Mouse (Mus musculus) ES-E14 (cell line): ENCODE results near the gene Selplg. TPM values are rescaled to one million over a fixed set of nuclear protein-coding genes. Genes with fewer than 3 reads are reported as not detected.
"Not testable (repeated sequence)": the region's sequence is repeated elsewhere in the genome, so short reads cannot be mapped to it uniquely, and the experiment has no call there.

Experiments
- DNase-seq: peaks from one replicate; pipeline ENCODE4 v3.0.0-alpha.2; 2013; ENCODE audit warnings: low read depth, low spot score
- H3K27ac ChIP-seq: 2 replicates; pipeline ENCODE4 v1.5.1; 2012; ENCODE audit warnings: low read depth, mild to moderate bottlenecking, low read length, moderate library complexity, mixed read lengths; ENCODE audit not compliant: poor library complexity, insufficient read depth, severe bottlenecking
- H3K36me3 ChIP-seq: 2 replicates; pipeline ENCODE4 v1.6.1; 2012; ENCODE audit warnings: mild to moderate bottlenecking, low read length, moderate library complexity, mixed read lengths; ENCODE audit not compliant: control insufficient read depth, poor library complexity, insufficient read depth, severe bottlenecking
- H3K4me1 ChIP-seq, 2 experiments: fragments of 150-350 bp in 1 of 2; sonication (generic) in 1 of 2; 2 replicates each; pipeline ENCODE4 v1.6.1; 2012; ENCODE audit warnings: low read length in 2 of 2, mild to moderate bottlenecking in 1 of 2, mixed read lengths in 1 of 2; ENCODE audit not compliant: control insufficient read depth in 2 of 2, insufficient read depth in 2 of 2, poor library complexity in 1 of 2
- H3K4me3 ChIP-seq, 2 experiments: fragments of 150-350 bp in 1 of 2; sonication (generic) in 1 of 2; 2 replicates each; pipeline ENCODE4 v1.5.1; 2012; ENCODE audit warnings: low read length in 2 of 2, low read depth in 1 of 2, mild to moderate bottlenecking in 1 of 2, mixed read lengths in 1 of 2; ENCODE audit not compliant: insufficient read depth in 1 of 2, poor library complexity in 1 of 2, severe bottlenecking in 1 of 2
- H3K9ac ChIP-seq: 2 replicates; pipeline ENCODE4 v1.6.1; 2012; ENCODE audit warnings: low read depth, mild to moderate bottlenecking, low read length, mixed read lengths; ENCODE audit not compliant: poor library complexity, insufficient read depth, severe bottlenecking
- H3K9me3 ChIP-seq: fragments of 150-350 bp; sonication (generic); 2 replicates; pipeline ENCODE4 v1.6.1; 2012; ENCODE audit warnings: low read depth, mild to moderate bottlenecking, low read length; ENCODE audit not compliant: control insufficient read depth, insufficient read depth
- CHD2 ChIP-seq: IDR thresholded peaks from 2 replicates; pipeline ENCODE4 v1.6.1; 2014; ENCODE audit warnings: mild to moderate bottlenecking, low read depth, low read length, inconsistent platforms
- HCFC1 ChIP-seq: IDR thresholded peaks from 2 replicates; pipeline ENCODE4 v1.6.1; 2012; ENCODE audit warnings: low read length, inconsistent platforms, borderline replicate concordance; ENCODE audit not compliant: insufficient read depth
- MAFK ChIP-seq: IDR thresholded peaks from 2 replicates; pipeline ENCODE4 v1.6.1; 2014; ENCODE audit warnings: mild to moderate bottlenecking, low read depth, low read length, inconsistent platforms; ENCODE audit not compliant: insufficient read depth
- ZC3H11A ChIP-seq: IDR thresholded peaks from 2 replicates; pipeline ENCODE4 v1.6.1; 2012; ENCODE audit warnings: low read depth, mild to moderate bottlenecking, inconsistent platforms, low read length, borderline replicate concordance
- ZNF384 ChIP-seq: IDR thresholded peaks from 2 replicates; pipeline ENCODE4 v1.6.1; 2012; ENCODE audit warnings: low read depth, low read length, inconsistent platforms
- in situ Hi-C, 2 experiments: fragments of 600-800 bp; cut with MboI; formaldehyde crosslinking; loops; one replicate each; pipeline ENCODE4 v1.15.1; 2025; ENCODE audit warnings: low sequenced_read_pairs in 2 of 2, inconsistent platforms in 1 of 2; ENCODE audit not compliant: unreplicated experiment in 2 of 2
- total RNA-seq: library from RNA; depleted of rRNA; stranded (reverse); fragments of 300-350 nt; gene quantifications from 2 replicates; pipeline ENCODE4 v1.2.3, GENCODE M21; 2012

Gene Selplg
- total RNA-seq, 1 experiment, result 0.31 TPM

DNA sequence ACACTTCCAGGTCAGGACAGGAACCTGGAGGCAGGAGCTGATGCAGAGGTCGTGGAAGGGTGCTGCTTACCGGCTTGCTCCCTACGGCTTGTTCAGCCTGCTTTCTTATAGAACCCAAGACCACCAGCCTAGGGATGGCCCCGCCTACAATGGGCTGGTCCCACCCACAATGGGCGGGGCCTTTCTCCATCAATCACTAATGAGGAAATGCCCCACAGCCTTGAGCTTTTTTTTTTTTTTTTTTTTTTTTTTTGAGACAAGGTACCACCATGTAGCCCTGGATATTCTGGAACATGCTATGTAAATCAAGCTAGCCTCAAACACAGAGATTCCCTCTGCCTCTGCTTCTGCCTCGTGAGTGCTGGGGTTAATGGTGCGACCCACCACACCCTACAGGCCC lies 50.6 kb downstream of the Selplg start:
- H3K36me3 ChIP-seq, result peaks cover 2% of the 10 kb centered on the region; the same call in 1 of the 2 replicates
- in situ Hi-C loops, result no loop called here
- H3K4me1 ChIP-seq, result no peaks in the 10 kb centered on the region
- no peak for DNase-seq
- TF ChIP-seq CHD2 (no peak), ZNF384 (peak; percentile 87)
- no peak overlapping the region for H3K27ac ChIP-seq
- no peaks in the 10 kb centered on the region for H3K9me3 ChIP-seq
- H3K4me3 ChIP-seq, result no peak overlapping the region
- H3K9ac ChIP-seq, result no peak overlapping the region

DNA sequence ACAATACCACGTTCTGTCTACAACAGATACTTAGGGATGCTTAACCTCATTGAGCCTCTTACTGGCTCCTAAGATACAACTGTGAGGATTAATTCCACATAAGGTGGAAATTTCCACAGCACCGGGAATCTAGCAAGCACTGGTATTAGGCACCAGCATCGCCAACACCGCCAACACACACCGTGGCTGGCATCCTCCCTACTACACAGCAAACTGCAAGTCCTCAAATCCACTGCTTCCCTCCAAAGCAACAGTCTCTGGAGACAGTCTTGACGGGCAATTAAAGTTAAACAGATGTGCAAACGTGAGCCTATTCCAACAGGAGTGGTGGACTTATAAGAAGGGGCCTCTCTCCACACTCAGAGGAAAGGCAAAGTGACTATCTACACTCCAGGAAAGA lies 51.2 kb downstream of the Selplg start:
- no peak overlapping the region for H3K9ac ChIP-seq
- TF ChIP-seq MAFK (no peak), CHD2 (no peak), ZC3H11A (no peak), HCFC1 (no peak), ZNF384 (no peak)
- H3K27ac ChIP-seq, result no peak overlapping the region
- peaks cover 5% of the 10 kb centered on the region; the same call in 1 of the 2 replicates for H3K36me3 ChIP-seq
- no peak overlapping the region for H3K4me3 ChIP-seq
- no peaks in the 10 kb centered on the region for H3K4me1 ChIP-seq
- H3K9me3 ChIP-seq, result no peaks in the 10 kb centered on the region
- DNase-seq, result no peak
- in situ Hi-C loops, result no loop called here

DNA sequence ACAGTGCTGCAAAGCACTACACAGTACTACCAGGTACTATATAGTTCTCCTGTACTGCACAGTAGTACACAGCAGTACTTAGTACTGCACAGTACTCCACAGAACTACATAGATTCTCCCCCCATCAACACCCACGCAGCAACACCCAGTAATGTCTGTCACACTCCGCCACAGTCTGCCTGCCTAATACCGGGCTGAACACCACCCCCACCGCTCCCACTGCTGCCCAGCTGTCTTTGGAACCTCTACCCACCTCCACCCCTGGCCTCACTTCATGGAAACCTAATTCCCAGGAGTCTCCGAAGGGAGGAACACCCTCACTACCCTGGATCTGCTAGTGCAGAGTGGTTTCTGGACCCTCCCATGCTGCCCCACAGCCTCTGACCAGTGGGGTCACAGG lies 51.7 kb downstream of the Selplg start:
- H3K4me1 ChIP-seq, result no peaks in the 10 kb centered on the region
- TF ChIP-seq HCFC1, result no peak
- no peak for TF ChIP-seq CHD2
- no peak for TF ChIP-seq ZC3H11A
- TF ChIP-seq MAFK, result no peak
- TF ChIP-seq ZNF384, result no peak
- no peak overlapping the region for H3K4me3 ChIP-seq
- no peaks in the 10 kb centered on the region for H3K9me3 ChIP-seq
- H3K36me3 ChIP-seq, result peaks cover 9% of the 10 kb centered on the region
- H3K27ac ChIP-seq, result no peak overlapping the region
- DNase-seq, result no peak
- H3K9ac ChIP-seq, result no peak overlapping the region
- in situ Hi-C loops, result no loop called here

DNA sequence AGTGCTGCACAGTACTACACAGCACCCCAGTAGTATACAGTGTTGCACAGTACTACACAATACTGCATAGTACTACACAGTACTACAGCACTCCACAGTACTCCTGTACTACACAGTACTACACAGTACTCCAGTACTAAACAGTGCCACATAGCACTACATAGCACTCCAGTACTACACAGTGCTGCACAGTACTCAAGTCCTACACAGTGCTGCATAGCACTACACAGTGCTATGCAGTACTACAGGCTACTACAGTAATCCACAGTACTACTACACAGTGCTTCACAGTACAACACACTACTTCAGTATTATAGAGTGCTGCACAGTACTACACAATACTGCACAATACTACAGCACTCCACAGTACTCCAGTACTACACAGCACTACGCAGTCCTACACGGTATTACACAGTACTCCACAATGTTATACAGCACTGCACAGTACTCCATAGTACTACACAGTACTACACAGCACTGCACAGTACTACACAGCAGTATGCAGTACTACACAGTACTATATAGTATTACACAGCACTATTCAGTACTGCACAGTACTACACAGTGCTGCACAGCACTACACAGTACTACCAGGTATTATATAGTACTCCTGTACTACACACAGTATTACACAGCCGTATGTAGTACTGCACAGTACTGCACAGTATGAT lies 52.2 kb downstream of the Selplg start:
- Histone ChIP-seq H3K4me3 (no peak overlapping the region), H3K9ac (no peak overlapping the region), H3K27ac (no peak overlapping the region), H3K36me3 (peaks cover 13% of the 10 kb centered on the region), H3K9me3 (no peaks in the 10 kb centered on the region), H3K4me1 (no peaks in the 10 kb centered on the region)
- TF ChIP-seq CHD2 (no peak), ZNF384 (no peak), ZC3H11A (no peak), HCFC1 (no peak), MAFK (no peak)
- DNase-seq, result no peak
- in situ Hi-C loops, result no loop called here

DNA sequence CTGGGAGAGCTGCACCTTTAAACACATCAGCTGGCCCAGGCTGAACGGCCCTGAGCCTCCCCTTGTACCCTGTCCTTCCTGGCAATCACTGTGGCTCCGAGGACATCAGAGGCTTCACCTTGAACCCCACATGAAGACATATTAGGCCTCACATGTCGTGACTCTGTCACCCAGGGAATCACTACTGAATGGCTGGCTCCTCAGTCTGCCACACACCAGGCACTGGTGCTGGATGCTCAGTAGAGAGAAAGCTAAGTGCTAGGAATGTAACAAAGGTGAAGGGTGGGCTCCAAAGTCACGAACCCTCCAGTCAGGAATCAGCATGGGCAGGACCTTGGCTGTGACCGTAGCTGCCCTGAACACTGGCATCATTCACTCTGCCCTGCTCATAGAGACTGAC lies 52.9 kb downstream of the Selplg start:
- H3K4me1 ChIP-seq, result no peaks in the 10 kb centered on the region
- in situ Hi-C loops, result loop anchor here in 1 of 2 experiments (5.0 kb wide), 1 partner anchor 33 kb away; no protein-coding TSS in a partner anchor
- no peak overlapping the region for H3K4me3 ChIP-seq
- no peaks in the 10 kb centered on the region for H3K9me3 ChIP-seq
- no peak overlapping the region for H3K27ac ChIP-seq
- TF ChIP-seq MAFK (no peak), ZNF384 (no peak), CHD2 (no peak), ZC3H11A (no peak), HCFC1 (no peak)
- H3K36me3 ChIP-seq, result peaks cover 19% of the 10 kb centered on the region
- DNase-seq, result no peak
- H3K9ac ChIP-seq, result no peak overlapping the region

DNA sequence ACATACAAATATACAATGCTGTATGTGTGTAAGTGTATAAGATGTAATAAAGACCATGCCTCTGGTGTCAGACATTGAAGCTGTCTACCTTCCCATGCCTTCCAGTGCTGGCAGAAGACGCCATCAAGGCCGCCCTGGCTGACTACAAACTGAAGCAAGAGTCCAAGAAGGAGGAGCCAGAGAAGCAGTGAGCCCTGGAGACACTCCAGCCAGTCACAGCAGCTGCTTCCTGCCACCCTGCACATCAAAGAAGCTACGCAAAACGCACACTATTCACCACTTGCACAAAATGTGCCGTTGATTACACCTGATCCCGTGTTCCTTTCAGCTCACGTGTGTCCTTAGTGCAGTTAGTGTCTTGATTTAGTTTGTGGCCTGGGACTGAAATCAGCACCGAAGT lies 54.7 kb downstream of the Selplg start:
- DNase-seq, H3K4me1 ChIP-seq: not testable (repeated sequence)
- in situ Hi-C loops, result loop anchor here in 1 of 2 experiments (5.0 kb wide), 1 partner anchor 35 kb away; no protein-coding TSS in a partner anchor

More for the DNA sequence above, 54.7 kb downstream of the Selplg start:
- peaks cover 21% of the 10 kb centered on the region for H3K36me3 ChIP-seq
- not testable (repeated sequence) for H3K4me3 ChIP-seq, H3K9me3 ChIP-seq, H3K27ac ChIP-seq, H3K9ac ChIP-seq
